Mouse (Mus musculus) liver, embryonic 14.5 days (tissue): ENCODE measurements around the gene Pold2.

Source experiments
- CTCF ChIP-seq: IDR thresholded peaks from 2 replicates; pipeline ENCODE4 v1.5.1; 2016; ENCODE audit warnings: antibody characterized with exemption, low read depth, control low read depth
- EP300 ChIP-seq: IDR thresholded peaks from 2 replicates; pipeline ENCODE4 v1.6.1; 2016; ENCODE audit warnings: antibody characterized with exemption, low read depth

- TF ChIP-seq CTCF (no peak), EP300 (no peak)
These were observed 37.5 kb upstream of the Pold2 start for GRCm38 (mm10) chr11:5915429-5916177.
